ENCODE assay signal across 21 mouse cellular contexts in the genomic region with DNA sequence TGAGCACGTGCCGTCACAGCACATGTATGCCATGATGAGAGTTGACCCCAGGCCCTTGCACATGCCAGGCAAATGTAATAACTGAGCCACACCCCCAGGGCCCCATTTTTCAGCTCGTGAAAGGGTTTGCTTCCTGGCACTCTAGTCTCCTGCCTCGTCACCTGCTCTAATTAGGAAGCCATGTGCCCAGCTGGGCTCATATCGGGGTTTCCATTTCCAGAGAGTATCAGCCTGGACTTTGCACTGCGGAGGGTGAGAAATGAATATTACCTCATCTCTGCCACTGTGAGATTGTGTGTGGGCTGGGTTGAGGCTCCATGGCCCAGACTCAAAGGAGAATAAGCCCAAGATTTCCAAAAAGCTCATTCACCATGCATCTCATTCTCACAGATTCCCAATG.
DNase-seq lines count a peak whose midpoint lies in the region; ATAC-seq and TF ChIP-seq lines count a peak whose summit lies in the region.
"Had no signal": no experiment of that assay in that cellular context is flagged by ENCODE, and none has a peak within 500 bp of the region (broad histone marks: within the 10 kb centered on the region; RNA-seq: fewer than 3 reads in every experiment).

No protein-coding gene starts in this region.

- no peak overlapping the region for H3K4me3 ChIP-seq in forebrain, embryonic 13.5 days
- no peak overlapping the region for H3K4me3 ChIP-seq in forebrain, embryonic 10.5 days
- no peak overlapping the region for H3K4me3 ChIP-seq in midbrain, embryonic 13.5 days (replicated peaks)
- no peak overlapping the region for H3K4me3 ChIP-seq in midbrain, embryonic 15.5 days
- no peak overlapping the region for H3K4me3 ChIP-seq in forebrain, embryonic 16.5 days (replicated peaks; ENCODE audit: low read length)
- no peak overlapping the region for H3K4me3 ChIP-seq in neural tube, embryonic 14.5 days (ENCODE audit: low read depth, low read length)
- no peak overlapping the region for H3K4me3 ChIP-seq in thymus, adult 2 months (ENCODE audit: control insufficient read depth, insufficient read depth, low read length)
- H3K4me3 ChIP-seq in limb, embryonic 10.5 days: no peak overlapping the region
- H3K4me3 ChIP-seq: limb, embryonic 12.5 days; liver, embryonic 12.5 days; megakaryocyte, embryonic 14.5 days had no signal

- H3K27me3 ChIP-seq in forebrain, embryonic 13.5 days: peaks cover 4% of the 10 kb centered on the region; the same call in 1 of the 2 replicates
- H3K27me3 ChIP-seq in forebrain, embryonic 10.5 days (ENCODE audit: poor library complexity, severe bottlenecking): peaks cover 16% of the 10 kb centered on the region
- H3K27me3 ChIP-seq in midbrain, embryonic 13.5 days: 0 out of 2 replicates have a peak, but pooled peaks cover 3% of the 10 kb centered on the region
- no peaks in the 10 kb centered on the region for H3K27me3 ChIP-seq in midbrain, embryonic 15.5 days (replicated peaks)
- no peaks in the 10 kb centered on the region for H3K27me3 ChIP-seq in forebrain, embryonic 16.5 days (replicated peaks; ENCODE audit: control insufficient read depth, insufficient read depth, low read length)
- H3K27me3 ChIP-seq in neural tube, embryonic 14.5 days (ENCODE audit: control insufficient read depth, insufficient read depth, low read length): no peaks in the 10 kb centered on the region
- H3K27me3 ChIP-seq in thymus, adult 2 months (ENCODE audit: control insufficient read depth, insufficient read depth, low read length): no peaks in the 10 kb centered on the region
- H3K27me3 ChIP-seq in limb, embryonic 10.5 days (ENCODE audit: low read depth, poor library complexity, severe bottlenecking): peaks cover 6% of the 10 kb centered on the region; the same call in 1 of the 2 replicates
- H3K27me3 ChIP-seq: liver, embryonic 12.5 days; megakaryocyte, embryonic 14.5 days; Patski had no signal

- H3K9me3 ChIP-seq in forebrain, embryonic 13.5 days (replicated peaks): no peaks in the 10 kb centered on the region
- no peaks in the 10 kb centered on the region for H3K9me3 ChIP-seq in forebrain, embryonic 10.5 days
- H3K9me3 ChIP-seq in midbrain, embryonic 13.5 days: no peaks in the 10 kb centered on the region
- H3K9me3 ChIP-seq in midbrain, embryonic 15.5 days: no peaks in the 10 kb centered on the region
- H3K9me3 ChIP-seq in forebrain, embryonic 16.5 days (ENCODE audit: control insufficient read depth, low read length): no peaks in the 10 kb centered on the region
- H3K9me3 ChIP-seq in neural tube, embryonic 14.5 days (ENCODE audit: control insufficient read depth, low read length): no peaks in the 10 kb centered on the region
- H3K9me3 ChIP-seq in limb, embryonic 10.5 days (replicated peaks): no peaks in the 10 kb centered on the region
- H3K9me3 ChIP-seq: limb, embryonic 12.5 days; liver, embryonic 12.5 days had no signal

- no peak for DNase-seq in forebrain, embryonic 10.5 days (ENCODE audit: extremely low spot score, low spot score)
- no peak for DNase-seq in thymus, adult 2 months
- no peak for DNase-seq in limb, embryonic 10.5 days (ENCODE audit: low spot score)
- DNase-seq: adrenal gland, adult 8-10 months; cerebellum, adult 2 months; cerebellum, postnatal 36 days; kidney, adult 2 months; kidney, postnatal 14 days; lung, adult 2 months; thymus, postnatal 36 days had no signal

- H3K27ac ChIP-seq in forebrain, embryonic 13.5 days: peak overlapping the region; percentile 32; the same call in 1 of the 2 replicates
- no peak overlapping the region for H3K27ac ChIP-seq in forebrain, embryonic 10.5 days
- H3K27ac ChIP-seq in midbrain, embryonic 13.5 days: peak overlapping the region; percentile 25; the same call in 1 of the 2 replicates
- H3K27ac ChIP-seq in midbrain, embryonic 15.5 days: no peak overlapping the region
- peak overlapping the region; percentile 37 for H3K27ac ChIP-seq in forebrain, embryonic 16.5 days (ENCODE audit: low read length)
- no peak overlapping the region for H3K27ac ChIP-seq in neural tube, embryonic 14.5 days (ENCODE audit: low read depth, low read length)
- H3K27ac ChIP-seq in thymus, adult 2 months (ENCODE audit: control insufficient read depth, insufficient read depth, low read length): no peak overlapping the region
- no peak overlapping the region for H3K27ac ChIP-seq in limb, embryonic 10.5 days
- H3K27ac ChIP-seq: limb, embryonic 12.5 days; liver, embryonic 12.5 days had no signal

- TF ChIP-seq POLR2A in thymus, adult 2 months (IDR thresholded peaks at IDR 0.05; ENCODE audit: control insufficient read depth, extremely low read depth, insufficient read depth, low read length, poor library complexity): no peak

- no peak overlapping the region for H3K9ac ChIP-seq in forebrain, embryonic 13.5 days
- H3K9ac ChIP-seq in midbrain, embryonic 13.5 days (replicated peaks): no peak overlapping the region
- H3K9ac ChIP-seq in midbrain, embryonic 15.5 days: no peak overlapping the region
- H3K9ac ChIP-seq in forebrain, embryonic 16.5 days (replicated peaks; ENCODE audit: low read depth, low read length): no peak overlapping the region
- no peak overlapping the region for H3K9ac ChIP-seq in neural tube, embryonic 14.5 days (replicated peaks; ENCODE audit: low read depth, low read length)
- H3K9ac ChIP-seq: limb, embryonic 12.5 days; liver, embryonic 12.5 days had no signal

- no peak for TF ChIP-seq CTCF in thymus, adult 2 months (IDR thresholded peaks at IDR 0.05; ENCODE audit: borderline replicate concordance, control insufficient read depth, extremely low read depth, insufficient read depth, low read length, poor library complexity)

- 24% methylated on average over 6 of the region's 6 CpGs for WGBS in forebrain, embryonic 13.5 days
- WGBS in forebrain, embryonic 10.5 days: 84% methylated on average over 6 of the region's 6 CpGs
- WGBS in midbrain, embryonic 13.5 days: 67% methylated on average over 6 of the region's 6 CpGs
- 52% methylated on average over 6 of the region's 6 CpGs for WGBS in midbrain, embryonic 15.5 days
- WGBS in forebrain, embryonic 16.5 days: 16% methylated on average over 6 of the region's 6 CpGs
- 40% methylated on average over 6 of the region's 6 CpGs for WGBS in neural tube, embryonic 14.5 days
- WGBS in thymus, adult 2 months: 83% methylated on average over 6 of the region's 6 CpGs
- 78% methylated on average over 6 of the region's 6 CpGs for WGBS in limb, embryonic 10.5 days

- peak; percentile 82 for ATAC-seq in forebrain, embryonic 13.5 days
- ATAC-seq in midbrain, embryonic 13.5 days: no peak
- ATAC-seq in midbrain, embryonic 15.5 days (replicated peaks): no peak
- peak; percentile 84 for ATAC-seq in forebrain, embryonic 16.5 days
- 0 out of 2 replicates have a peak, but pooled peaks have one; percentile 10 for ATAC-seq in neural tube, embryonic 14.5 days (ENCODE audit: low read depth)
- ATAC-seq: CD4-positive, CD25-positive, alpha-beta regulatory T cell, adult 4 months; hindbrain, embryonic 16.5 days; liver, embryonic 12.5 days; Patski had no signal

- H3K4me2 ChIP-seq in forebrain, embryonic 13.5 days: 0 out of 2 replicates have a peak overlapping the region, but pooled peaks have one; percentile 6
- no peak overlapping the region for H3K4me2 ChIP-seq in midbrain, embryonic 13.5 days (replicated peaks)
- H3K4me2 ChIP-seq in midbrain, embryonic 15.5 days: no peak overlapping the region
- H3K4me2 ChIP-seq in forebrain, embryonic 16.5 days (ENCODE audit: low read length): no peak overlapping the region
- H3K4me2 ChIP-seq in neural tube, embryonic 14.5 days (ENCODE audit: low read depth, low read length): no peak overlapping the region
- H3K4me2 ChIP-seq: limb, embryonic 12.5 days; liver, embryonic 12.5 days had no signal

- no peaks in the 10 kb centered on the region for H3K36me3 ChIP-seq in forebrain, embryonic 13.5 days (ENCODE audit: poor library complexity, severe bottlenecking)
- H3K36me3 ChIP-seq in forebrain, embryonic 10.5 days (replicated peaks): no peaks in the 10 kb centered on the region
- no peaks in the 10 kb centered on the region for H3K36me3 ChIP-seq in midbrain, embryonic 13.5 days
- H3K36me3 ChIP-seq in midbrain, embryonic 15.5 days (replicated peaks): no peaks in the 10 kb centered on the region
- H3K36me3 ChIP-seq in forebrain, embryonic 16.5 days (ENCODE audit: control insufficient read depth, insufficient read depth): no peaks in the 10 kb centered on the region
- H3K36me3 ChIP-seq in neural tube, embryonic 14.5 days (ENCODE audit: control insufficient read depth, insufficient read depth, low read length): no peaks in the 10 kb centered on the region
- no peaks in the 10 kb centered on the region for H3K36me3 ChIP-seq in thymus, adult 2 months (ENCODE audit: control insufficient read depth, insufficient read depth, low read length)
- H3K36me3 ChIP-seq in limb, embryonic 10.5 days: no peaks in the 10 kb centered on the region
- H3K36me3 ChIP-seq: limb, embryonic 12.5 days; liver, embryonic 12.5 days had no signal

- peaks cover 38% of the 10 kb centered on the region for H3K4me1 ChIP-seq in forebrain, embryonic 13.5 days
- peaks cover 22% of the 10 kb centered on the region for H3K4me1 ChIP-seq in forebrain, embryonic 10.5 days
- H3K4me1 ChIP-seq in midbrain, embryonic 13.5 days (replicated peaks): peaks cover 35% of the 10 kb centered on the region
- peaks cover 12% of the 10 kb centered on the region for H3K4me1 ChIP-seq in midbrain, embryonic 15.5 days
- peaks cover 28% of the 10 kb centered on the region for H3K4me1 ChIP-seq in forebrain, embryonic 16.5 days (replicated peaks; ENCODE audit: control insufficient read depth, insufficient read depth, low read length)
- peaks cover 10% of the 10 kb centered on the region for H3K4me1 ChIP-seq in neural tube, embryonic 14.5 days (ENCODE audit: control insufficient read depth, insufficient read depth, low read length)
- no peaks in the 10 kb centered on the region for H3K4me1 ChIP-seq in thymus, adult 2 months (replicated peaks; ENCODE audit: control insufficient read depth, insufficient read depth, low read length)
- peaks cover 3% of the 10 kb centered on the region; the same call in 1 of the 2 replicates for H3K4me1 ChIP-seq in limb, embryonic 10.5 days
- H3K4me1 ChIP-seq: limb, embryonic 12.5 days; liver, embryonic 12.5 days; megakaryocyte, embryonic 14.5 days had no signal

Comparison
In these comparisons a context has a peak if more than half of its experiments do, and no peak if none do; other contexts are left out.
1. H3K27ac ChIP-seq: peak in forebrain, embryonic 13.5 days (single experiment), midbrain, embryonic 13.5 days (single experiment) and forebrain, embryonic 16.5 days (single experiment); none in forebrain, embryonic 10.5 days (single experiment), midbrain, embryonic 15.5 days (single experiment), neural tube, embryonic 14.5 days (single experiment), thymus, adult 2 months (single experiment) and limb, embryonic 10.5 days (single experiment).
2. ATAC-seq: peak in forebrain, embryonic 13.5 days (single experiment), forebrain, embryonic 16.5 days (single experiment) and neural tube, embryonic 14.5 days (single experiment); none in midbrain, embryonic 13.5 days (single experiment) and midbrain, embryonic 15.5 days (single experiment).